Mouse (Mus musculus) MEL (cell line): ENCODE data around the gene Rasl2-9. TPM values are rescaled to one million over a fixed set of nuclear protein-coding genes. Genes with fewer than 3 reads are reported as not detected.
"Not testable (repeated sequence)": the region's sequence is repeated elsewhere in the genome, so short reads cannot be mapped to it uniquely, and the experiment has no call there.

ENCODE experiments used
- DNase-seq: peaks from one replicate; pipeline ENCODE4 v3.0.0; 2011; ENCODE audit warnings: low read depth, low spot score
- H3K27ac ChIP-seq: 2 replicates; pipeline ENCODE4 v1.5.1; 2012; ENCODE audit warnings: low read depth, mild to moderate bottlenecking, control low read depth, low read length, moderate library complexity; ENCODE audit not compliant: control insufficient read depth
- H3K27me3 ChIP-seq, 2 experiments: fragments of 150-350 bp in 1 of 2; sonication (generic) in 1 of 2; 2 replicates each; pipeline ENCODE4 v1.6.1; 2012; ENCODE audit warnings: low read length in 2 of 2, mild to moderate bottlenecking in 2 of 2, improper control_type of control experiment in 1 of 2, moderate library complexity in 1 of 2; ENCODE audit not compliant: insufficient read depth in 2 of 2, control insufficient read depth in 1 of 2
- H3K36me3 ChIP-seq, 2 experiments: 2 replicates each; pipeline ENCODE4 v1.6.1; 2012 to 2014; ENCODE audit warnings: low read length in 2 of 2, improper control_type of control experiment in 1 of 2, inconsistent platforms in 1 of 2, mild to moderate bottlenecking in 1 of 2; ENCODE audit not compliant: insufficient read depth in 2 of 2, control insufficient read depth in 1 of 2
- H3K4me1 ChIP-seq, 2 experiments: fragments of 150-350 bp in 1 of 2; sonication (generic) in 1 of 2; 2 replicates each; pipeline ENCODE4 v1.6.1; 2012; ENCODE audit warnings: low read length in 2 of 2, improper control_type of control experiment in 1 of 2, mild to moderate bottlenecking in 1 of 2; ENCODE audit not compliant: insufficient read depth in 2 of 2, control insufficient read depth in 1 of 2
- H3K4me3 ChIP-seq, 2 experiments: fragments of 150-350 bp in 1 of 2; sonication (generic) in 1 of 2; 2 replicates each; pipeline ENCODE4 v1.5.1; 2012; ENCODE audit warnings: low read depth in 2 of 2, low read length in 2 of 2, mild to moderate bottlenecking in 2 of 2, moderate library complexity in 2 of 2, control low read depth in 1 of 2, improper control_type of control experiment in 1 of 2; ENCODE audit not compliant: control insufficient read depth in 1 of 2, insufficient read depth in 1 of 2
- H3K79me2 ChIP-seq: 2 replicates; pipeline ENCODE4 v1.6.1; 2012; ENCODE audit warnings: mild to moderate bottlenecking, low read length, moderate library complexity; ENCODE audit not compliant: control insufficient read depth, poor library complexity, insufficient read depth
- H3K9ac ChIP-seq: 2 replicates; pipeline ENCODE4 v1.6.1; 2012; ENCODE audit warnings: low read depth, mild to moderate bottlenecking, control low read depth, low read length, moderate library complexity; ENCODE audit not compliant: control insufficient read depth, poor library complexity, severe bottlenecking
- H3K9me3 ChIP-seq: fragments of 150-350 bp; sonication (generic); replicated peaks from 2 replicates; pipeline ENCODE4 v1.6.1; 2012; ENCODE audit warnings: mild to moderate bottlenecking, low read length, improper control_type of control experiment, moderate library complexity; ENCODE audit not compliant: insufficient read depth
- CHD2 ChIP-seq: IDR thresholded peaks from 2 replicates; pipeline ENCODE4 v1.6.1; 2011; ENCODE audit warnings: low read length, improper control_type of control experiment
- E2F4 ChIP-seq: IDR thresholded peaks from 2 replicates; pipeline ENCODE4 v1.6.1; 2011; ENCODE audit warnings: low read depth, low read length, improper control_type of control experiment, borderline replicate concordance
- ELF1 ChIP-seq: IDR thresholded peaks from 2 replicates; pipeline ENCODE4 v1.6.1; 2014; ENCODE audit warnings: low read depth, mild to moderate bottlenecking, inconsistent platforms, low read length, improper control_type of control experiment, moderate library complexity
- EP300 ChIP-seq, 2 experiments: IDR thresholded peaks; 2 replicates each; pipeline ENCODE4 v1.6.1; 2011; ENCODE audit warnings: improper control_type of control experiment in 2 of 2, low read length in 2 of 2, low read depth in 1 of 2, mild to moderate bottlenecking in 1 of 2
- ETS1 ChIP-seq: IDR thresholded peaks from 2 replicates; pipeline ENCODE4 v1.6.1; 2012; ENCODE audit warnings: low read depth, mild to moderate bottlenecking, inconsistent platforms, low read length, improper control_type of control experiment, moderate library complexity
- GABPA ChIP-seq: IDR thresholded peaks from 2 replicates; pipeline ENCODE4 v1.6.1; 2012; ENCODE audit warnings: low read depth, mild to moderate bottlenecking, inconsistent platforms, low read length, improper control_type of control experiment, moderate library complexity
- GATA1 ChIP-seq: IDR thresholded peaks from 2 replicates; pipeline ENCODE4 v1.6.1; 2011; ENCODE audit warnings: low read depth, low read length, improper control_type of control experiment
- KAT2A ChIP-seq: conservative IDR thresholded peaks from 2 replicates; pipeline ENCODE4 v1.6.1; 2012; ENCODE audit warnings: low read depth, low read length, improper control_type of control experiment, inconsistent platforms
- MAFK ChIP-seq: IDR thresholded peaks from 2 replicates; pipeline ENCODE4 v1.6.1; 2011; ENCODE audit warnings: low read depth, mild to moderate bottlenecking, low read length, improper control_type of control experiment, borderline replicate concordance
- MXI1 ChIP-seq: IDR thresholded peaks from 2 replicates; pipeline ENCODE4 v1.6.1; 2011; ENCODE audit warnings: mild to moderate bottlenecking, low read depth, low read length, improper control_type of control experiment
- MYC ChIP-seq: IDR thresholded peaks from 2 replicates; pipeline ENCODE4 v1.6.1; 2011; ENCODE audit warnings: low read depth, mild to moderate bottlenecking, low read length, improper control_type of control experiment, moderate library complexity
- NELFE ChIP-seq: IDR thresholded peaks from 2 replicates; pipeline ENCODE4 v1.6.1; 2011; ENCODE audit warnings: low read depth, low read length, improper control_type of control experiment
- POLR2AphosphoS2 ChIP-seq: IDR thresholded peaks from 2 replicates; pipeline ENCODE4 v1.6.1; 2011; ENCODE audit warnings: low read length, improper control_type of control experiment
- RAD21 ChIP-seq: IDR thresholded peaks from 2 replicates; pipeline ENCODE4 v1.6.1; 2011; ENCODE audit warnings: mild to moderate bottlenecking, low read depth, low read length, improper control_type of control experiment
- TAL1 ChIP-seq: IDR thresholded peaks from 2 replicates; pipeline ENCODE4 v1.6.1; 2012; ENCODE audit warnings: mild to moderate bottlenecking, inconsistent platforms, low read length, moderate library complexity, mixed read lengths
- TCF12 ChIP-seq: IDR thresholded peaks from 2 replicates; pipeline ENCODE4 v1.6.1; 2014; ENCODE audit warnings: low read depth, mild to moderate bottlenecking, inconsistent platforms, low read length, improper control_type of control experiment, moderate library complexity
- UBTF ChIP-seq: IDR thresholded peaks from 2 replicates; pipeline ENCODE4 v1.6.1; 2012; ENCODE audit warnings: low read depth, mild to moderate bottlenecking, inconsistent platforms, low read length, improper control_type of control experiment, moderate library complexity, borderline replicate concordance; ENCODE audit not compliant: insufficient read depth
- USF1 ChIP-seq: IDR thresholded peaks from 2 replicates; pipeline ENCODE4 v1.6.1; 2014; ENCODE audit warnings: low read depth, mild to moderate bottlenecking, inconsistent platforms, low read length, improper control_type of control experiment, moderate library complexity
- USF2 ChIP-seq, 2 experiments: IDR thresholded peaks; 2 replicates each; pipeline ENCODE4 v1.6.1; 2011 to 2012; ENCODE audit warnings: improper control_type of control experiment in 2 of 2, low read length in 2 of 2, borderline replicate concordance in 1 of 2, inconsistent platforms in 1 of 2, low read depth in 1 of 2, mild to moderate bottlenecking in 1 of 2; ENCODE audit not compliant: insufficient read depth in 1 of 2
- ZC3H11A ChIP-seq: IDR thresholded peaks from 2 replicates; pipeline ENCODE4 v1.6.1; 2012; ENCODE audit warnings: low read depth, mild to moderate bottlenecking, inconsistent platforms, low read length, improper control_type of control experiment
- ZMIZ1 ChIP-seq: IDR thresholded peaks from 2 replicates; pipeline ENCODE4 v1.6.1; 2012; ENCODE audit warnings: low read depth, mild to moderate bottlenecking, inconsistent platforms, low read length, improper control_type of control experiment, moderate library complexity
- ZNF384 ChIP-seq: IDR thresholded peaks from 2 replicates; pipeline ENCODE4 v1.6.1; 2012; ENCODE audit warnings: low read depth, mild to moderate bottlenecking, inconsistent platforms, low read length, improper control_type of control experiment
- polyA plus RNA-seq, 2 experiments: library from polyadenylated mRNA; stranded (reverse) in 1 of 2; unstranded in 1 of 2; fragments of >175 nt in 1 of 2; fragments of >200 nt in 1 of 2; gene quantifications; 2 replicates each; pipeline versions ENCODE4 v1.2.1 to v1.2.4; 2012; ENCODE audit warnings: low replicate concordance in 2 of 2, low read depth in 1 of 2; ENCODE audit not compliant: insufficient read length in 2 of 2, insufficient read depth in 1 of 2, missing spikeins in 1 of 2
- total RNA-seq: library from RNA; depleted of rRNA; stranded (reverse); fragments of 300-350 nt; gene quantifications from 2 replicates; pipeline ENCODE4 v1.2.3, GENCODE M21; 2012

Rasl2-9 gene
- total and polyA plus RNA-seq, 3 experiments = 0.65 to 196 TPM; not detected in 1

DNA sequence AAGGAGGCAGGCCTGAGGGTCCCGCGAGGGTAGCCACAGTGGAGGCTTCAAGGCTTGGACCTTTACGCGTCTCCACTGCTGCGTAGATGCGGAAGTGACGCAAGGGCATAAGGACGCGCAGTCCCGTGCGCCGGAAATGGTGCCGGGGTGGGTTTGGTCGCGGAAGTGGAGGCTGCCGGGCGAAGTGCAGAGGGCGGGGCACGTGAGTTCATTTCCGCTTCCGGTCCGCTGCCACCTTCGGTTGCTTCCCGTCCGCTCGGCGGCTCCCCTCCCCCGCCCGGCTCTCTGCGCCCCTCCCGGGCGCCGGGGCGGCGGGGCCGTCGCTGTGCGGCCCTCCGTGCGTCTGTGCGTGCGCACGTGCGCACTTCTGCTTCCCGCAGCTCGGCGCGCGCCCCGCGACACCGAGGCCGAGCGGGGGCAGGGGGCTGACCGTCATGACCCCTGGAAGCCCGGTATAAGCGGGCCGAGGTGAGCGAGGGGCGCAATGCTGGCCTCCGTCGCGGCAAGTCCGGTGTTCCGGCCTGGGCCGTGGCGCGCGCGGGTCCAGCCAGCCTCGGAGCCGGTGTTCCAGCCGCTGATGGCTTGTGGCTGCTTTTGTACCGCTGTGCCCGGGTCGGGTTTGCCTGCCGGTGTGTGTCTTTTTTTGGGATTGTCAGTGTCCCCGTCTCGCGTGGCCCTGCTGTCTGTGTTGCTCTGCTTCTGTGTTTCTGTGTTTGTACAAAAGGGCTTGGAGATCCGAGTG lies 45.6 kb downstream of the Rasl2-9 start, which contains the start of gene Epn1 (continued):
- TF ChIP-seq ZC3H11A (no peak), UBTF (0 out of 2 replicates have a peak, but pooled peaks have one; percentile 78), MAFK (no peak), E2F4 (no peak), ZNF384 (no peak), TCF12 (peak; percentile 50), USF2 (IDR thresholded peaks at IDR 0.05; ENCODE audit: borderline replicate concordance in 1 of 2, insufficient read depth in 1 of 2, low read depth in 1 of 2, low read length in 2 of 2) (no peak), MXI1 (peak; percentile 80), ZMIZ1 (peak; percentile 77; the same call in 1 of the 2 replicates), RAD21 (no peak), ELF1 (peak; percentile 99), KAT2A (peak; percentile 80), POLR2AphosphoS2 (peak; percentile 99), ETS1 (peak; percentile 60; the same call in 1 of the 2 replicates)

DNA sequence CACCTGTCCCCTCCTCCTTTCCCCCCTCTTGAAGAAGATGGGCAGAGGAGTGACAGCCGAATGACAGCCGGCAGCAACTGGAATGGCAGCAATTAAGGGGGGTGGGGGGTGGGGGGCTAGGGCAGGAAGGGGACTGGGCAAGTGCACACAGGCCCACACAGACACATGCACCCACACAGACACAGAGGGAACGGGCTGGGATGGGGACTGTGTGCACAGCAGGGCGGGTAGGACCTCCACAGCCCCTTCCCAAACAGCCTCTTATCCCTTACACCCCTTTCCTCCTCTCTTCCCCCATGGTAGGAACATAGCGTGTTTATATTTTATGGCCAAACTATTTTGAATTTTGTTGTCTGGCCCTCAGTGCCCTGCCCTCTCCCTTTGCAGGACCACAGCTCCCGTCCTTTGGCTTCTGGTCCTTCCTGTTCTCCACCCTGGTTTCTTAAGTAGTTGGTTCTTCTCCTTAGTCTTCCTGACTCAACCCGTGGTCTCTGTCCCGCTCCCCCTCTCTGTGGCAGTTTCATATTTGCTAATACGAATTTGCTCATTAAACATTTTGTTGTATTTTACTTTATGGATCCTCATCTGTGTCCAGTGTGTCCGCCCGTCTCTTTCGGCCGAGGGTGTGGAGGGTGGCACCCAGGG lies 46.3 kb downstream of the Rasl2-9 start:
- peaks cover 34% of the 10 kb centered on the region for H3K79me2 ChIP-seq
- H3K27me3 ChIP-seq, H3K9me3 ChIP-seq, DNase-seq: not testable (repeated sequence)
- peak overlapping the region; percentile 59 for H3K9ac ChIP-seq
- peak overlapping the region; percentile 78 for H3K27ac ChIP-seq
- peak overlapping the region; percentile 17 to 30; a peak in 2 of 4 replicates for H3K4me3 ChIP-seq
- H3K36me3 ChIP-seq = peaks cover 24 to 43% of the 10 kb centered on the region in 2 experiments
- H3K4me1 ChIP-seq = peaks cover 12 to 34% of the 10 kb centered on the region in 2 experiments

DNA sequence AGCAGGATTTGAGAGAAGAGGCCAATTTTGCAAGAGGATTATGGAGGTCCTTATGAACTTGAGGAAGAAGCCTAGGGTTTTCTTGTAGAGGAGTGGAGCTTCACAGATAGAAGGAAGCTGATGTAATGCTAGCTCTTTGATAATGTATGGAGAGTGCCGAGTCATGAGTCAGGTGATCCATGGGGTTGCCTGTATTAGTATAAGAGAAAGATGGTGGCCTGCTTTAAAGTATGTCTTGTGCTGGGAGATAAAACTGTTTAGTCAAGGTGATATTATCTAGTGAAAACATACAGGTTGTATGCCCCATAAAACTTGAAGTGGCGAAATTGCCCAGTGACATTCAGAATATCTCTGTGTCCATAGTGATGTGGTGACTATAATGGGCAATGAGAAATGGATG lies 48.8 kb downstream of the Rasl2-9 start:
- peak; percentile 72 for DNase-seq
- TF ChIP-seq TAL1 (peak; percentile 43), ETS1 (peak; percentile 86), USF1 (peak; percentile 84; the same call in 1 of the 2 replicates), MYC (no peak), EP300 (IDR thresholded peaks at IDR 0.05; ENCODE audit: low read depth in 1 of 2, low read length in 2 of 2) (peak in 1 of 2 experiments; percentile 63; a peak in 2 of 4 replicates), ZNF384 (no peak), TCF12 (peak; percentile 46; the same call in 1 of the 2 replicates), GATA1 (peak; percentile 30; the same call in 1 of the 2 replicates), GABPA (0 out of 2 replicates have a peak, but pooled peaks have one; percentile 47), CHD2 (no peak), NELFE (no peak)
- Histone ChIP-seq H3K79me2 (peaks cover 19% of the 10 kb centered on the region), H3K4me3 (no peak overlapping the region), H3K9ac (no peak overlapping the region), H3K9me3 (no peaks in the 10 kb centered on the region), H3K36me3 (peaks cover 41 to 43% of the 10 kb centered on the region in 2 experiments), H3K4me1 (peaks cover 12 to 30% of the 10 kb centered on the region in 2 experiments), H3K27ac (peak overlapping the region; percentile 84), H3K27me3 (no peaks in the 10 kb centered on the region)
